Mouse (Mus musculus) heart, adult 2 months (tissue): ENCODE measurements around the gene Rora.

Experiments
- CTCF ChIP-seq: fragments of 200-600 bp; IDR thresholded peaks from 2 replicates; pipeline ENCODE4 v1.8.1; 2022; ENCODE audit warnings: antibody characterized with exemption, mild to moderate bottlenecking, moderate library complexity
- EP300 ChIP-seq: fragments of 200-500 bp; IDR thresholded peaks from 2 replicates; pipeline ENCODE4 v1.6.1; 2011; ENCODE audit warnings: low read depth, low read length, control low read depth; ENCODE audit not compliant: insufficient read depth
- POLR2A ChIP-seq: fragments of 200-500 bp; IDR thresholded peaks from 2 replicates; pipeline ENCODE4 v1.6.1; 2011; ENCODE audit warnings: mild to moderate bottlenecking, low read depth, low read length, control low read depth; ENCODE audit not compliant: insufficient read depth

- TF ChIP-seq CTCF: no peak
- no peak for TF ChIP-seq EP300
- no peak for TF ChIP-seq POLR2A
Observed at GRCm38 (mm10) chr9:68694889-68695495, 41.4 kb downstream of the Rora start.
